Mouse (Mus musculus) leukemia stem cell, adult 10-12 weeks (primary cell): ENCODE results near the gene Fam208a. TPM values are rescaled to one million over a fixed set of nuclear protein-coding genes. Genes with fewer than 3 reads are reported as not detected.

Experiments
- polyA plus RNA-seq: library from polyadenylated mRNA; stranded (reverse); fragments of >175 nt; gene quantifications from 2 replicates; pipeline ENCODE4 v1.2.3, GENCODE M21; 2012; ENCODE audit warnings: low replicate concordance

Fam208a gene
- polyA plus RNA-seq, result 4.1 and 4.2 TPM in 2 replicates

DNA sequence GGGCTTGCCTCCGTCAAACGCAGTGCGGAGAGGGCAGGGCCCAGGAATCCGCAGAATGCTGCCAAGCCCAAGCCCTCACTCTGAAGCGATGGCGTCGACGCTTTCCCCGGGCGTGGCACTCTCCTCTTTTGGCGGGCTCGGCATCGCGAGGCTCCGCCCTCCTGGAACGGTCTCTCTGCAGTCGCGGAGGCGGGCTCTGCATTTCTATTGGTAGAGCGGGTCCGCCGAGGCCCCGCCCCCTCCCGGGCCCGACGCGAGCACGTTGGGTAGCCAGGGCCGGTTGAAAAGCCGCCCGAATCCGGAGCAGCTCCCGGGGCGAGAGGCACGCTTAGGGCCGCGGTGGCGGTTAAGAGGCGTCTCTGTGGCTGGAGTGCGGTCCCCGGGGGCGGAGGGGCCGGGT, at the start of gene Fam208a:
Gene Fam208a, plus strand, starts transcription at position 262 of the 400 bp plus-strand sequence.

DNA sequence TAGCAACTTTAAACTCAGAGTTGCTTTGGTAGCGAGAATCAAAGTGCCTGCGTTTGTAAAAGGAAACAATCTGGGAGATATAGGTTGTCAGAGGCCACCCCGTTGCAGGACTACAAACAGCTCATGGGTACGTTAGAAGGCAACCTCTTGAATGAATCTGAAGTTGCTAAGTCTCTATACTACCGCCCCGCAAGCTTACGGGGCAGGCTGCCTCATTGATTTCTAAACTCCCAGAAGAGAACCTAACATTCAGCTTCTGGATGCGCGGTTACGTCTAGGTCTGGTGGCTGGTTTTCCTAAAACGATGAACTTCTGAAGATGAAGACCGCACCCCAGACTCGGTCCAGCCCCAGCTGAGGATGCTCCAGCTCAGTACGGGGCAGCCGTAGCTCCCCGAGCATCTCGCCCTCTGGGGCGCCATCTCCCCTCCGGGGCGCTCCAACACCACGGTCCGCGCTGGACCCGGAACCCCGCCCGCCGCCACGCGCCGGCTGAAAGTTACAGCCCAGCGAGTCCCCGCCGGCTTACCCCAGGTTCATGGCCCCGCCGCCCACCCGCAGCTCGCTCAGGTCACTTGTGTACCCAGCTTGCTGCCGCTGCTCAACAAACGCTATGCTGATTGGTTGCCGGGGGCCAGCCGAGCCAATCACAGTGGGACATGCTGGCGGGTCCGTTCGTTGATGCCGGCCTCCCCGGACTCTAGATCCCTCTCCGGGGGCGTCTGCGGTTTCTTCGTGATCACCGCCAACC, 79.4 kb downstream of the Fam208a start, which contains the start of gene Ccdc66:
Gene Ccdc66, minus strand, starts transcription at position 567 of the 750 bp plus-strand sequence.

Other genes with a start within 250 kb of the Fam208a start
- gene Ccdc66, start 79.6 kb downstream of the Fam208a start, polyA plus RNA-seq, result 0.41 and 0.56 TPM in 2 replicates
- 0.05 and 0.07 TPM in 2 replicates for gene Erc2, start 193.6 kb downstream of the Fam208a start, polyA plus RNA-seq